Mouse (Mus musculus): ENCODE data around the gene C130050O18Rik. TPM values are rescaled to one million over a fixed set of nuclear protein-coding genes. Genes with fewer than 3 reads are reported as not detected.

C130050O18Rik gene
- polyA plus RNA-seq, 1 experiment from 2014 or later, result 0.23 TPM

GRCm38 (mm10) chr5:139377468-139378270, 27.4 kb upstream of the C130050O18Rik start, which contains the start of gene Gpr146:
TSS of gene Gpr146 (plus strand) at chr5:139377697.
- no peaks in the 10 kb centered on the region for H3K36me3 ChIP-seq (ENCODE audit: control insufficient read depth, insufficient read depth, low read length)
- no peaks in the 10 kb centered on the region for H3K9me3 ChIP-seq (ENCODE audit: control insufficient read depth, low read length)
- H3K9ac ChIP-seq (ENCODE audit: low read length), result no peak within 1 kb of the TSS
- no peak within 1 kb of the TSS for H3K27ac ChIP-seq (ENCODE audit: low read depth, low read length)
- H3K4me1 ChIP-seq (replicated peaks; ENCODE audit: control insufficient read depth, insufficient read depth, low read length), result peaks cover 2% of the 10 kb centered on the region; the same call in 1 of the 2 replicates
- H3K4me3 ChIP-seq (ENCODE audit: low read depth, low read length), result no peak within 1 kb of the TSS
- 86% methylated on average over 18 of the region's 18 CpGs for WGBS
- no peak for ATAC-seq (replicated peaks; ENCODE audit: low FRiP score)
- H3K4me2 ChIP-seq (ENCODE audit: low read depth, low read length, severe bottlenecking), result no peak within 1 kb of the TSS
- DNase-seq (ENCODE audit: low spot score), result no peak
- H3K27me3 ChIP-seq (ENCODE audit: control insufficient read depth, insufficient read depth, low read length), result no peaks in the 10 kb centered on the region

GRCm38 (mm10) chr5:139378271-139378556, 26.9 kb upstream of the C130050O18Rik start:
- Histone ChIP-seq H3K27ac (ENCODE audit: low read depth, low read length) (no peak overlapping the region), H3K9me3 (ENCODE audit: control insufficient read depth, low read length) (no peaks in the 10 kb centered on the region), H3K4me3 (ENCODE audit: low read depth, low read length) (no peak overlapping the region), H3K9ac (ENCODE audit: low read length) (no peak overlapping the region), H3K4me1 (replicated peaks; ENCODE audit: control insufficient read depth, insufficient read depth, low read length) (peaks cover 2% of the 10 kb centered on the region; the same call in 1 of the 2 replicates), H3K4me2 (ENCODE audit: low read depth, low read length, severe bottlenecking) (no peak overlapping the region), H3K36me3 (ENCODE audit: control insufficient read depth, insufficient read depth, low read length) (no peaks in the 10 kb centered on the region), H3K27me3 (ENCODE audit: control insufficient read depth, insufficient read depth, low read length) (no peaks in the 10 kb centered on the region)
- no peak for DNase-seq (ENCODE audit: low spot score)
- ATAC-seq (replicated peaks; ENCODE audit: low FRiP score), result no peak
- WGBS, result 93% methylated on average over 7 of the region's 7 CpGs

GRCm38 (mm10) chr5:139378986-139379629, 26.0 kb upstream of the C130050O18Rik start:
- ATAC-seq (replicated peaks; ENCODE audit: low FRiP score) (no peak), DNase-seq (ENCODE audit: low spot score) (peak; percentile 67)
- Histone ChIP-seq H3K9ac (ENCODE audit: low read length) (no peak overlapping the region), H3K36me3 (ENCODE audit: control insufficient read depth, insufficient read depth, low read length) (no peaks in the 10 kb centered on the region), H3K27ac (ENCODE audit: low read depth, low read length) (no peak overlapping the region), H3K4me3 (ENCODE audit: low read depth, low read length) (no peak overlapping the region), H3K27me3 (ENCODE audit: control insufficient read depth, insufficient read depth, low read length) (no peaks in the 10 kb centered on the region), H3K4me1 (replicated peaks; ENCODE audit: control insufficient read depth, insufficient read depth, low read length) (peaks cover 2% of the 10 kb centered on the region; the same call in 1 of the 2 replicates), H3K9me3 (ENCODE audit: control insufficient read depth, low read length) (no peaks in the 10 kb centered on the region), H3K4me2 (ENCODE audit: low read depth, low read length, severe bottlenecking) (no peak overlapping the region)
- WGBS, result 66% methylated on average over 21 of the region's 21 CpGs

GRCm38 (mm10) chr5:139379771-139380384, 25.2 kb upstream of the C130050O18Rik start:
- DNase-seq (ENCODE audit: low spot score) (no peak), ATAC-seq (replicated peaks; ENCODE audit: low FRiP score) (peak; percentile 26; the same call in 1 of the 2 replicates)
- Histone ChIP-seq H3K4me2 (ENCODE audit: low read depth, low read length, severe bottlenecking) (peak overlapping the region; percentile 90), H3K9me3 (ENCODE audit: control insufficient read depth, low read length) (no peaks in the 10 kb centered on the region), H3K36me3 (ENCODE audit: control insufficient read depth, insufficient read depth, low read length) (no peaks in the 10 kb centered on the region), H3K27ac (ENCODE audit: low read depth, low read length) (0 out of 2 replicates have a peak overlapping the region, but pooled peaks have one; percentile 15), H3K4me1 (replicated peaks; ENCODE audit: control insufficient read depth, insufficient read depth, low read length) (peaks cover 2% of the 10 kb centered on the region; the same call in 1 of the 2 replicates), H3K9ac (ENCODE audit: low read length) (peak overlapping the region; percentile 60; the same call in 1 of the 2 replicates), H3K27me3 (ENCODE audit: control insufficient read depth, insufficient read depth, low read length) (no peaks in the 10 kb centered on the region), H3K4me3 (ENCODE audit: low read depth, low read length) (peak overlapping the region; percentile 58)
- WGBS, result 25% methylated on average over 8 of the region's 8 CpGs

- DNase-seq (ENCODE audit: low spot score), result peak; percentile 90
- H3K4me2 ChIP-seq (ENCODE audit: low read depth, low read length, severe bottlenecking), result peak overlapping the region; percentile 90
- peaks cover 2% of the 10 kb centered on the region; the same call in 1 of the 2 replicates for H3K4me1 ChIP-seq (replicated peaks; ENCODE audit: control insufficient read depth, insufficient read depth, low read length)
- no peaks in the 10 kb centered on the region for H3K27me3 ChIP-seq (ENCODE audit: control insufficient read depth, insufficient read depth, low read length)
- 2% methylated on average over 66 of the region's 73 CpGs for WGBS
- H3K27ac ChIP-seq (ENCODE audit: low read depth, low read length), result 0 out of 2 replicates have a peak overlapping the region, but pooled peaks have one; percentile 15
- no peaks in the 10 kb centered on the region for H3K36me3 ChIP-seq (ENCODE audit: control insufficient read depth, insufficient read depth, low read length)
- H3K9me3 ChIP-seq (ENCODE audit: control insufficient read depth, low read length), result no peaks in the 10 kb centered on the region
- ATAC-seq (replicated peaks; ENCODE audit: low FRiP score), result peak; percentile 83
- H3K9ac ChIP-seq (ENCODE audit: low read length), result peak overlapping the region; percentile 60
- H3K4me3 ChIP-seq (ENCODE audit: low read depth, low read length), result peak overlapping the region; percentile 58
These were observed 24.5 kb upstream of the C130050O18Rik start for GRCm38 (mm10) chr5:139380385-139381248.

GRCm38 (mm10) chr5:139381586-139382513, 23.2 kb upstream of the C130050O18Rik start:
- DNase-seq (ENCODE audit: low spot score), result no peak
- no peaks in the 10 kb centered on the region for H3K9me3 ChIP-seq (ENCODE audit: control insufficient read depth, low read length)
- WGBS, result 82% methylated on average over 16 of the region's 18 CpGs
- H3K4me1 ChIP-seq (replicated peaks; ENCODE audit: control insufficient read depth, insufficient read depth, low read length), result peaks cover 2% of the 10 kb centered on the region; the same call in 1 of the 2 replicates
- no peaks in the 10 kb centered on the region for H3K27me3 ChIP-seq (ENCODE audit: control insufficient read depth, insufficient read depth, low read length)
- H3K36me3 ChIP-seq (ENCODE audit: control insufficient read depth, insufficient read depth, low read length), result no peaks in the 10 kb centered on the region
- ATAC-seq (replicated peaks; ENCODE audit: low FRiP score), result no peak
- H3K4me2 ChIP-seq (ENCODE audit: low read depth, low read length, severe bottlenecking), result no peak overlapping the region
- H3K4me3 ChIP-seq (ENCODE audit: low read depth, low read length), result no peak overlapping the region
- no peak overlapping the region for H3K9ac ChIP-seq (ENCODE audit: low read length)
- H3K27ac ChIP-seq (ENCODE audit: low read depth, low read length), result no peak overlapping the region

GRCm38 (mm10) chr5:139382760-139383159, 22.3 kb upstream of the C130050O18Rik start:
- Histone ChIP-seq H3K9ac (ENCODE audit: low read length) (no peak overlapping the region), H3K27me3 (ENCODE audit: control insufficient read depth, insufficient read depth, low read length) (no peaks in the 10 kb centered on the region), H3K36me3 (ENCODE audit: control insufficient read depth, insufficient read depth, low read length) (no peaks in the 10 kb centered on the region), H3K27ac (ENCODE audit: low read depth, low read length) (0 out of 2 replicates have a peak overlapping the region, but pooled peaks have one; percentile 34), H3K9me3 (ENCODE audit: control insufficient read depth, low read length) (no peaks in the 10 kb centered on the region), H3K4me2 (ENCODE audit: low read depth, low read length, severe bottlenecking) (no peak overlapping the region), H3K4me3 (ENCODE audit: low read depth, low read length) (no peak overlapping the region), H3K4me1 (replicated peaks; ENCODE audit: control insufficient read depth, insufficient read depth, low read length) (peaks cover 2% of the 10 kb centered on the region; the same call in 1 of the 2 replicates)
- no peak for DNase-seq (ENCODE audit: low spot score)
- ATAC-seq (replicated peaks; ENCODE audit: low FRiP score), result no peak
- WGBS, result 82% methylated on average over 8 of the region's 8 CpGs
